Mouse (Mus musculus) liver, adult 2 months (tissue): ENCODE measurements around the gene Iba57.

Experiments used
- CTCF ChIP-seq: fragments of 200-500 bp; IDR thresholded peaks from 2 replicates; pipeline ENCODE4 v1.5.1; 2011; ENCODE audit warnings: low read depth, low read length, control low read depth
- POLR2A ChIP-seq: fragments of 200-500 bp; IDR thresholded peaks from 2 replicates; pipeline ENCODE4 v1.6.1; 2011; ENCODE audit warnings: low read length, control low read depth; ENCODE audit not compliant: insufficient read depth; ENCODE audit errors: extremely low read depth

GRCm38 (mm10) chr11:59135904-59136452 is 27.6 kb downstream of the Iba57 start, which contains the start of gene Obscn:
- TF ChIP-seq CTCF (no peak), POLR2A (no peak)
